Mouse (Mus musculus): Measurements from ENCODE around the gene Man2c1. TPM values are rescaled to one million over a fixed set of nuclear protein-coding genes. Genes with fewer than 3 reads are reported as not detected.

Man2c1 gene
- polyA plus RNA-seq, 1 experiment from 2014 or later: 64.4 TPM

DNA sequence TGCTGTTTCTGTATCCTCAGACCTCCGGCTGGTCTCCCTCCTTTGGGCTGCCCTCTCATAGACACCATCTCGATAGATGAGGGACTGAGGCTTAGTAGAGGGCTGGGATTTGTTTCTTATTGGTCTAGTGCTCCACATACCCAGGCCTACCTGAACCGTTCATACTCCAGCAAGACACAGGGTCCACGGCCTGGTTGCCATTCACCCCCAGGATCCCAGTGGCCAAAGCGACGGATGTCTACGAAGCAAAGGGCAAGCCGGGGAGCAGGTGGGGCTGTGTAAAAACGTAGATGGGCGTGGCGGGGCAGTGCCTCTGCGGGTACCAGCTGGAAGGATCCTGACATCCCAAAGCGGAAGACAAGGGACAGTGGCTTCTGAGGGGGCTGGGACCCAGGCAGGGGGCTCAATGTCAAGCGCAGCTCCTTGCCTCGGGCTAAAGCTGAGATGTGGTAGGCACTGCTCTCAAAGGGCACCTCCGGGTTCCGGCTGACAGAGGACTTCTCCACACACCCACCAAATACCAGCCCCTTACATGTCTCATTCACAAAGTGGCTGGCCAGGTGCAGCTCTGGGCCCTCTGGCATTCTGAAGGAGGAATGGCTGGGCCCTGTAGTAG lies 16.1 kb downstream of the Man2c1 start:
- no peak overlapping the region for H3K27ac ChIP-seq
- H3K36me3 ChIP-seq: peaks cover 15% of the 10 kb centered on the region
- H3K9ac ChIP-seq: no peak overlapping the region
- H3K4me3 ChIP-seq: 0 out of 2 replicates have a peak overlapping the region, but pooled peaks have one; percentile 49
- H3K9me3 ChIP-seq: no peaks in the 10 kb centered on the region
- WGBS: 89% methylated on average over 17 of the region's 17 CpGs
- ATAC-seq (ENCODE audit: low FRiP score, low read depth): no peak
- peaks cover 18% of the 10 kb centered on the region for H3K4me1 ChIP-seq
- no peaks in the 10 kb centered on the region for H3K27me3 ChIP-seq (replicated peaks)
- peak overlapping the region; percentile 82; the same call in 1 of the 2 replicates for H3K4me2 ChIP-seq (replicated peaks)

DNA sequence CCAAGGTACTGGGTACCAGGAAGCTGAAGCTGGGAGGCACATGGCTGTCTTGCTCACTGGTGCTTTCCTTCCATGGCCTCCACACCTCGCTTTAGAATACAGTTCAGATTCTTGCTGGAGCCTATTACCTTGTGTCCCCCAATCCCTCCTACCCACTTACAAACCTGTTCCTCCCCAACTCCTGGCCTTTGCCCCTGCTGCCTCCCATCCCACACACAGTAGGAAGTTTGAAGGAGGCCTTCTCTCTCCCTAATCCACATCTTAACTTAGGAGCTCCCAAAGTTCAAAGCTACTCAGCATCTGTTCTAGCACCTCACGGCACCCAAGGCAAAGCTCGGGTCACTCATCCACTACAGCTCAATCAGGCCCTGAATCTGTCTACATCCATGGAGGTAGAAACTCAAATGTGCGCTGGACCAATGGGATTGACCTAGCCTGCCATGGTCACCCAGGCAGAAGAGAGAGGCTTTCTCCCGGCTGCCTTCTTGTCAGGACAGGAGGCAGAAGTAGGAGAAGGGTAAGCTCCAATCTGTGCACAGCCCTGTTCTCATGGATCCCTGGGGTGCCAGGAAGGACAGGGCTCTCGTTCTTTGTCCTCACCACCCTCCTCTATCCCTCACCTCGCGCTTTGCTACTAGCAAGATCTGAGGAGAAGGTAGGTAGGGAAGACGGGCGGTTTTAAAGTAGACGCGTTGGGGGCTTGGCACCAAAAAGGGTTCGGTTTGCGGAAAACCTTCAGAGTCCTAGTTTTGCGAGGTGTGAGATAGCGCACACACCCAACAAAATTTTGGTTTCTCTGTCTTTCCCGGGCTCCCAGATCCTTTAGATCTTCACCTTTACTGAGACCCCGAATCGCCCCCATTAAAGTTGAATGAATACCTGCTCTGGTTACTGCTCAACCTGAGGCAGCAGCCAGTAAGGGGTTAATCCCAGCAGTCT lies 17.0 kb downstream of the Man2c1 start:
- Histone ChIP-seq H3K4me3 (peak overlapping the region; percentile 49), H3K9me3 (no peaks in the 10 kb centered on the region), H3K4me1 (peaks cover 18% of the 10 kb centered on the region), H3K4me2 (replicated peaks) (peak overlapping the region; percentile 82), H3K27ac (peak overlapping the region; percentile 69; the same call in 1 of the 2 replicates), H3K27me3 (replicated peaks) (no peaks in the 10 kb centered on the region), H3K36me3 (peaks cover 7% of the 10 kb centered on the region; the same call in 1 of the 2 replicates), H3K9ac (peak overlapping the region; percentile 67)
- 10% methylated on average over 19 of the region's 19 CpGs for WGBS
- peak; percentile 60 for ATAC-seq (ENCODE audit: low FRiP score, low read depth)

DNA sequence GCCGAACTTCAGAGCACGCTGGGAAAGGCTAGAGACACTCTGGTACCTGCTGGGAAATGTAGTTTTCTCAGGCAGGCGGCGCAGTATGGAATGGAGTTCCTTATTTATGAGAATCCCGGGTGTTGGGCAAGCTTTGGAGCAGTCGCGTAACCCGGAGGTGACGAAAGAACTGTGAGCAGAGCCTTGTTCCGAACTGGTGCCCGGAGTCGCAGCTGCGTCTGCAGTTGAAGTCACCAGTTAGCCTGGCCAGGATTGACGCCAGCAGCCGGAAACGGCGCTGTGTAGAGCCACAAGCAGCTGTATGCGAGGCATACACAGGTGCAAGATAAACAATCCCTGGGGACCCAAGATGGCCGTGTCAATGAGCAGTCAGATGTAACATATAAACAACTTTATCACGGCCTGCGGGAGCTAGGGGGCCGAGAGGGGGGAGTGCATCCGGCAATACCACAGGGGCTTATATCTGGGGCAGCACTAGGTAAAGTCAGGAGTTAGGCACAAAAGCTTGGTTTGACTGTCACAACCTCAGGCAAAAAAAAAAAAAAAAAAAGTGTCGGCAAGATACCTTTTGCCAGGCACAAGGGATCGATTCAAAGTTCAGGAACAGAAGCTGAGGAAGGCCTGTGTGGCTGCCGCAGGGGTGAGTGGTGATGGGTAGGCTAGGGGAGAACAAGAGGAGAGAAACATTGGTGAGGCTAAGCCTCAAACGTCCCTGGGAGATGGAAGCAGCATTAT lies 17.8 kb downstream of the Man2c1 start, which contains the start of gene Neil1:
Neil1 (minus strand) TSS at position 162 of the 735 bp plus-strand sequence.
- peak; percentile 90 for ATAC-seq (ENCODE audit: low FRiP score, low read depth)
- Histone ChIP-seq H3K4me1 (peaks cover 18% of the 10 kb centered on the region), H3K9me3 (no peaks in the 10 kb centered on the region), H3K4me2 (replicated peaks) (peak within 1 kb of the TSS; percentile 82), H3K4me3 (peak within 1 kb of the TSS; percentile 49), H3K27ac (peak within 1 kb of the TSS; percentile 69), H3K36me3 (peaks cover 3% of the 10 kb centered on the region; the same call in 1 of the 2 replicates), H3K27me3 (replicated peaks) (no peaks in the 10 kb centered on the region), H3K9ac (peak within 1 kb of the TSS; percentile 67)
- WGBS: 3% methylated on average over 27 of the region's 27 CpGs

DNA sequence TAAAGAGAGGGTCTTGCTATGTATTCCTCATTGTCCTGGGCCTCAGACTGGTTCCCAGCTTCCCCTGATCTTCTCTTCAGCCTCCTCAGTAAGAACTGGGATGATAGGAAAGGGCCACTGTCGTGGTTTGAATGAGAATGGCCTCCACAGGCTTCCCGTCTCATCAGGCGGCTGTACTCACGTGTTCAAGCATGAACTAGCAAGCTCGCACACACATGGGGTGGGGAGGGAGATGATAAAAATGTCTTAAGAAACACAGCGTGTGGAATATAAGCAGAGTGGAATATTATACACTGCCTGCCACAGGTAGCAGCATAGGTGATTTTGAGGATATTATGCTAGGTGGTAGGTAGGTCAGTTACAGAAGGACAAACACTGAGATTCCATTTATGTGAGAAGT lies 18.5 kb downstream of the Man2c1 start:
- no peaks in the 10 kb centered on the region for H3K36me3 ChIP-seq
- no peak overlapping the region; the same call in 1 of the 2 replicates for H3K4me3 ChIP-seq
- H3K9ac ChIP-seq: 0 out of 2 replicates have a peak overlapping the region, but pooled peaks have one; percentile 67
- ATAC-seq (ENCODE audit: low FRiP score, low read depth): no peak
- no peaks in the 10 kb centered on the region for H3K27me3 ChIP-seq (replicated peaks)
- peak overlapping the region; percentile 82 for H3K4me2 ChIP-seq (replicated peaks)
- no peak overlapping the region for H3K27ac ChIP-seq
- no peaks in the 10 kb centered on the region for H3K9me3 ChIP-seq
- WGBS: 77% methylated on average over 6 of the region's 6 CpGs
- peaks cover 18% of the 10 kb centered on the region for H3K4me1 ChIP-seq

DNA sequence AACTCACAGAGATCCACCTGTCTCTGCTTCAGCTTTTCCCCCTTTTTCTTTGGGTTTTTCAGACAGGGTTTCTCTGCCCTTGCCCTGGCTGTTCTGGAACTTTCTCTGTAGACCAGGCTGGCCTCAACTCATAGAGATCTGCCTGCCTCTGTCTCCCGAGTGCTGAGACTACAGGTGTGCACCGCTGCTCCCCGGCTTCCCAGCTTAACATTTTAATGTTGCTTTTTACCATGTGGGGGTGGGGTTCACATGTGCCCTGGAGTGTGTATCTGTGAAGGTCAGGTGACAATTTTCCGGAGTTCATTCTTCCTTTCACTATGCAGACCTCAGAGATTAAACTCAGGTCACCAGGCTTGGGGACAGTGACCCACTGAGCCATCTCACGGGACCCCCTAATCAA lies 19.7 kb downstream of the Man2c1 start:
- H3K4me1 ChIP-seq: peaks cover 18% of the 10 kb centered on the region
- H3K4me3 ChIP-seq: no peak overlapping the region
- no peak overlapping the region for H3K4me2 ChIP-seq (replicated peaks)
- WGBS: 84% methylated on average over 5 of the region's 5 CpGs
- H3K27me3 ChIP-seq (replicated peaks): no peaks in the 10 kb centered on the region
- no peak for ATAC-seq (ENCODE audit: low FRiP score, low read depth)
- no peak overlapping the region for H3K27ac ChIP-seq
- H3K9me3 ChIP-seq: no peaks in the 10 kb centered on the region
- H3K36me3 ChIP-seq: peaks cover 4% of the 10 kb centered on the region; the same call in 1 of the 2 replicates
- H3K9ac ChIP-seq: no peak overlapping the region

DNA sequence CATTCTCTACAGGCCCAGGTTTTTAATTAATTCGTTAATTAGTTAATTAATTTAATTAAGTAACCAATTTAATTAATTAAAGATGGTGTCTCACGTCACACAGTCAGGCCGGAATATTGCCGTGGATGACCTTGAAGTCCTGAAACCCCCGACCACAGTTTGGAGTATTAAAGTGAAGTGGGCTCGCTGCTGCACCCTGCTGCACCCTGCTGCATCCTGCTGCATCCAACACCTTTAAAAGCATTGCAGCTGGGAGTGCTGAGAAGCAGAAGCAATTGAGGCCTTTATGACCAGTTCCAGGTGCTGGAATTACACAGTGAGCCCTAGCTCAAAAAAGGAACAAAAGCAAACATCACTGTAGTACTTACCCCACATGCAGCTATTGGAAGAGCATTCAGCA lies 21.8 kb downstream of the Man2c1 start:
- H3K4me2 ChIP-seq (replicated peaks): no peak overlapping the region
- H3K36me3 ChIP-seq: peaks cover 12% of the 10 kb centered on the region; the same call in 1 of the 2 replicates
- 41% methylated on average over 6 of the region's 6 CpGs for WGBS
- no peak for ATAC-seq (ENCODE audit: low FRiP score, low read depth)
- no peak overlapping the region for H3K9ac ChIP-seq
- H3K27me3 ChIP-seq (replicated peaks): no peaks in the 10 kb centered on the region
- no peak overlapping the region for H3K4me3 ChIP-seq
- no peak overlapping the region for H3K27ac ChIP-seq
- no peaks in the 10 kb centered on the region for H3K9me3 ChIP-seq
- peaks cover 20% of the 10 kb centered on the region for H3K4me1 ChIP-seq

DNA sequence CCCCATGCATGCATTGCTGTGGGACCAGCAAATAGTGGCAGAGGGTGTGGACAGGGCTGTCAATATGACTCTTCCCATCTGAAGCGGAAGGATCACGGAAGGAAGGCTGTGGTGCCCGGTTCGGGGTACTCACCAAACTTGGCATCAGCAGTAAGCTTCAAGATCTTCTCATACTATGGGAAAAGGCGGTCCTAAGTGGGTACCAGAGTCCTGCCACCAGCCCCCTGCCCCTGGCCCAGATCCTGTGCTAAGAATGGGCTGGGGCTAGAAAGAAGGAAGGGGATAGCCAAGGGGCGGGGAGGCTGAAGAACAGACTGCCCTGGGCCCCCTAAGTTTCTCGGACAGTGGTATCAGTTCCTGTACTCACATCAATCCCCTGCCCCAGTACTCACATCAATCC lies 25.9 kb downstream of the Man2c1 start:
- H3K36me3 ChIP-seq: peaks cover 12% of the 10 kb centered on the region; the same call in 1 of the 2 replicates
- no peak overlapping the region for H3K4me2 ChIP-seq (replicated peaks)
- H3K9me3 ChIP-seq: no peaks in the 10 kb centered on the region
- WGBS: 94% methylated on average over 7 of the region's 7 CpGs
- H3K4me3 ChIP-seq: no peak overlapping the region
- peaks cover 13% of the 10 kb centered on the region for H3K4me1 ChIP-seq
- H3K27me3 ChIP-seq (replicated peaks): no peaks in the 10 kb centered on the region
- no peak overlapping the region for H3K9ac ChIP-seq
- H3K27ac ChIP-seq: no peak overlapping the region
- ATAC-seq (ENCODE audit: low FRiP score, low read depth): no peak

DNA sequence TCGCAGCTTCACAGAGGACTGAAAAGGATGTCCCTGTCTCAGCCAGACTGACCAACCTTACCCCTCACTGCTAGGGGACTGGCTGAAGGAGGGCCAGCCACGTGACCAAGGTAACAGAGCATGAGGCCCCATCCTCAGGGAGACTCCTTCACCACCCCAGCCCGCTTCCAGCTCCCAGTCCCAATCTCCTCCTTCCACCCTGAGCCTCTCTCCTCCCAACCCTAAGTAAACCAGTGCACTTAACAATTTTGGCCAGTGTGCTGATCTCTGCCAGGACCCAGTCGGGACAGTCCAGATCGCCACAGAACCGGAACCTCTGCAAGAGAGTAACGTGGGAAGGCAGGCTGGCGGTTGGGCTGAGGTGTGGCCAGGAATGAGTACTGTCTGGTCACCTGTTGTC lies 26.3 kb downstream of the Man2c1 start:
- Histone ChIP-seq H3K4me3 (no peak overlapping the region), H3K4me1 (peaks cover 13% of the 10 kb centered on the region), H3K27me3 (replicated peaks) (no peaks in the 10 kb centered on the region), H3K27ac (no peak overlapping the region), H3K9ac (no peak overlapping the region), H3K9me3 (no peaks in the 10 kb centered on the region), H3K36me3 (peaks cover 12% of the 10 kb centered on the region; the same call in 1 of the 2 replicates), H3K4me2 (replicated peaks) (peak overlapping the region; percentile 81)
- 85% methylated on average over 8 of the region's 8 CpGs for WGBS
- no peak for ATAC-seq (ENCODE audit: low FRiP score, low read depth)

DNA sequence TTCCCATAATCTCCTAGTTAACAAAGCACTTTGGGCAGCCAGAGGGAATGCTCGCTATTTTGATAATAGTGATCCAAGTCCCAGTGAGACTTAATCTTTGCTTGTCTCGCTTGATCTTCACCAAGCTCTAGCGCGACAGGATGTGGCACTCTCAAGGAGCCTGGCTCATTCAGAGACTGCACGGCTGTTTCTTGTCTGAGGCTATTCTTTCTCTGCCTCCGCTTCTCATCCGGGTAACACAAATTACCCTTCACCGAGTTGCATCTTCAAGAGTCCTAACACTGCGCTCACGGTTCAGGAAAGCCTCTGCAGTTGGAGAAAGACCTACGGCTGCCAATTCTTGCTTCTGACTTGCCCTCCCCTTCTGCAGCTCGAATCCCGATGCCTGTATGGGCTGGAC lies 27.0 kb downstream of the Man2c1 start:
- WGBS: 34% methylated on average over 13 of the region's 13 CpGs
- Histone ChIP-seq H3K27me3 (replicated peaks) (no peaks in the 10 kb centered on the region), H3K36me3 (peaks cover 12% of the 10 kb centered on the region; the same call in 1 of the 2 replicates), H3K27ac (no peak overlapping the region), H3K9ac (peak overlapping the region; percentile 66), H3K9me3 (no peaks in the 10 kb centered on the region), H3K4me2 (replicated peaks) (peak overlapping the region; percentile 81), H3K4me1 (peaks cover 13% of the 10 kb centered on the region), H3K4me3 (peak overlapping the region; percentile 67)
- ATAC-seq (ENCODE audit: low FRiP score, low read depth): no peak

DNA sequence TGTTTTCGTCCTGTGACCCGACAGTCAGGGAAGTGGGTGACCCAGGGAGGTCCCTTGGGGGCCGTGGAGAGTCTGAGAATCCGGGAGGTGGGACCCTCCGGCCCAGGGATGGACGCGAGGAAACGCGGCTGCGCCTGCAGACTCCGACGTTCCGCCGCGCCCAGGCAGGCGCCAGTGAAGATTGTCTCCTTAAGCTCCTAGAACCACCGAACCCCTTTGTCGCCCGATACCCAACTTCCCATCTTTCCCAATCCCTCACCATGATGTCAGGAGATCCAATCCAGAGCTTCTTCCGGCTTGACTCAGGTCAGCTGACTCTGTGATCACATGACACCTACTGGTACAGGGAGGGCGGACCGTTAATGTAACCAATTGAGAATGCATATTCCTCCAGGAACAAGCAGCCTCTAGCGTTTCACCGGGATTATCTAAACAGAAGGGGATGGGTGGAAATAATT lies 27.6 kb downstream of the Man2c1 start, which contains the start of gene Commd4:
Commd4 (minus strand) TSS at position 319 of the 458 bp plus-strand sequence.
- Histone ChIP-seq H3K4me3 (peak within 1 kb of the TSS; percentile 67), H3K9ac (peak within 1 kb of the TSS; percentile 66), H3K36me3 (peaks cover 12% of the 10 kb centered on the region; the same call in 1 of the 2 replicates), H3K4me2 (replicated peaks) (peak within 1 kb of the TSS; percentile 81), H3K9me3 (no peaks in the 10 kb centered on the region), H3K27me3 (replicated peaks) (no peaks in the 10 kb centered on the region), H3K27ac (no peak within 1 kb of the TSS; the same call in 1 of the 2 replicates), H3K4me1 (peaks cover 13% of the 10 kb centered on the region)
- WGBS: under 1% methylated on average over 24 of the region's 24 CpGs
- peak; percentile 88 for ATAC-seq (ENCODE audit: low FRiP score, low read depth)

DNA sequence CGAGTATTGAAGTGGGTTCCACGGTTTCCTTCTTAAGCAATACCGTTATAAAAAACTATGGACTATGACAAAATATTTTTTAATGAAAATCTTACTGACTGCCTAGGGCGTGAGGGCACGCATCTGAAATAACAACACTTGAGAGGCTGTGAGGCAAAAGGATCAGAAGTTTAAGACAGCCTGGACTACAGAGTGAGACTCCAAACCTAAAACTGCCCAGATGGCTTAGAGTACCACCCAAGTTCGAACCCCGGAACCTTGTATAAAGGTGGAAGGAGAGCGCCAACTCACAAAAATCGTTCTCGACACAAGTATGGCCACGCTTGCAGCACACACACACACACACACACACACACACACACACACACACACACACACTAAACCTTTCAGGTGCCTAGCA lies 28.0 kb downstream of the Man2c1 start:
- Histone ChIP-seq H3K4me2 (replicated peaks) (peak overlapping the region; percentile 81), H3K36me3 (peaks cover 12% of the 10 kb centered on the region; the same call in 1 of the 2 replicates), H3K4me1 (peaks cover 13% of the 10 kb centered on the region), H3K27ac (no peak overlapping the region), H3K9me3 (no peaks in the 10 kb centered on the region), H3K4me3 (peak overlapping the region; percentile 67), H3K9ac (no peak overlapping the region), H3K27me3 (replicated peaks) (no peaks in the 10 kb centered on the region)
- 42% methylated on average over 11 of the region's 11 CpGs for whole genome bisulfite sequencing
- ATAC-seq (ENCODE audit: low FRiP score, low read depth): 0 out of 2 replicates have a peak, but pooled peaks have one; percentile 27
